Mouse (Mus musculus): Measurements from ENCODE around the gene Gm17622. TPM values are rescaled to one million over a fixed set of nuclear protein-coding genes. Genes with fewer than 3 reads are reported as not detected.

Gm17622 gene
- polyA plus RNA-seq, 2 experiments = not detected

DNA sequence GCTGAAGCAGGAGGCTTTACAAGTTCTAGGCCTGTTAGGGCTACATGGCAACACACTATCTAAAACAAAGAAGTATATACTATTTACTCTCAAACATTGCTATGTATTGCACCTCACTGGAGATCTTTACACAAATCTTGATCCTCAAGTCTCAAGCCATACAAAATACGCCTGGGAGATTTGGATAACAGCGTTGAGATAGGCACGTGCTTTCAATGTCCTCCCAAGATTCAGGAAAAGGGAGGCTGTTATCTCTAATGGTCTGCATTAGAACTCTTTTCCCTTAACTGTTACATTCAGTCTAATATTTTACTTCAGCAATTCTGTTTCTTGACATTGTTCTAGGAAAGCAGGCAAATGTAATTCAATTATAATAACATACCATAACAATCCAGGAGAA is 36.5 kb downstream of the Gm17622 start:
- ATAC-seq (ENCODE audit: insufficient read depth) (peak; percentile 37; the same call in 1 of the 2 replicates), DNase-seq (ENCODE audit: low read depth in 3 of 3, low spot score in 3 of 3) (no peak)
- H3K4me3 ChIP-seq (ENCODE audit: insufficient read depth in 1 of 2, low read depth in 2 of 2, low read length in 2 of 2) = no peak overlapping the region
- no peak overlapping the region for H3K4me2 ChIP-seq (ENCODE audit: low read depth)
- 19% methylated on average over 3 of the region's 3 CpGs for WGBS (ENCODE audit: insufficient replicate concordance)
- TF ChIP-seq CTCF (IDR thresholded peaks at IDR 0.05; ENCODE audit: low read depth) (no peak), EP300 (IDR thresholded peaks at IDR 0.05; ENCODE audit: low read depth) (0 out of 2 replicates have a peak, but pooled peaks have one; percentile 20)
- H3K9ac ChIP-seq (replicated peaks) = no peak overlapping the region
- peaks cover 0 to 7% of the 10 kb centered on the region in 2 experiments; a peak in 2 of 4 replicates for H3K4me1 ChIP-seq (replicated peaks; ENCODE audit: control insufficient read depth in 2 of 2, insufficient read depth in 2 of 2, low read length in 1 of 2)
- H3K9me3 ChIP-seq (ENCODE audit: control insufficient read depth, low read length) = no peaks in the 10 kb centered on the region
- no peak overlapping the region for H3K27ac ChIP-seq
- H3K36me3 ChIP-seq (replicated peaks; ENCODE audit: control insufficient read depth, insufficient read depth, low read depth) = no peaks in the 10 kb centered on the region
- H3K27me3 ChIP-seq (ENCODE audit: control insufficient read depth, insufficient read depth, low read length) = no peaks in the 10 kb centered on the region

DNA sequence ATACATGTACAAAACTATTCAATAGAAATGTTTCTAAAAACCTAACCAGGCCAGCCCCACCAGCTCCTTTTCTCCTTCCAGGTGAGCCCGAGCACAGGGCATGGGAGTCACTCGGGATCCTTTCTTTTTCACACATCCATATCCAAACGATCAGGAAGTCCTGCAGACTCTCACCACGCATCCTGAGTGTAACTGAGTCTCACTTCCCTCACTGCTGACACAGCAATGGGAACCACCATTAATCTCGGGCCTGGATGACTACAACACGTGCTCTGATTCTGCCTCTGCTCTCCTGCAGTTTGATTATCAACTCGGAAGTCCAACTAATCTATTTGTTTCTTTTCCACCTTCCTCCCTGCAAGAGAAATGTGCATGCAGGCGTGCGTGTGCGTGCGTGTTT is 37.3 kb downstream of the Gm17622 start:
- ATAC-seq (ENCODE audit: insufficient read depth) = no peak
- 59% methylated on average over 11 of the region's 11 CpGs for WGBS (ENCODE audit: insufficient replicate concordance)

DNA sequence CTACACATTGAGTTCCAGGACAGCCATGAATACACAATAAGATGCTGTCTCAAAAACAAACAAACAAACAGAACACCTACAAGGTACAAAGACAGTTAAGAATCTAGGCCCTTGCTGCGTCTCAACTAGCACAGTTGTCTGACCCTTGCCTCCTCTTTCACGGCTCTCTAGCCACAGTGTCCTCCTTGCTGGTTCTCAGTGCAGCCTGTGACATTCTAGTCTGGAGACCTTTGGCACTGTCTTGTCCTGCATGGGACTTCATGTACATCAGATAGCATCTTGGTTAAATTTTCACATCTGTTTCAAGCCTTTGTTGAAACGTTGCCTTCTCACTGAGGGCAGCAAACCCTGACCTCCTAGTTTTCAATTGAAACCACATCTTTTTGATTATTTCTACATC is 38.2 kb downstream of the Gm17622 start:
- no peak for ATAC-seq (ENCODE audit: insufficient read depth)
- no peak overlapping the region for H3K4me3 ChIP-seq (ENCODE audit: insufficient read depth in 1 of 2, low read depth in 2 of 2, low read length in 2 of 2)
- H3K4me1 ChIP-seq (replicated peaks; ENCODE audit: control insufficient read depth in 2 of 2, insufficient read depth in 2 of 2, low read length in 1 of 2) = peaks cover 0 to 8% of the 10 kb centered on the region in 2 experiments; a peak in 2 of 4 replicates
- no peak overlapping the region for H3K9ac ChIP-seq (replicated peaks)
- no peaks in the 10 kb centered on the region for H3K36me3 ChIP-seq (replicated peaks; ENCODE audit: control insufficient read depth, insufficient read depth, low read depth)
- H3K9me3 ChIP-seq (ENCODE audit: control insufficient read depth, low read length) = no peaks in the 10 kb centered on the region
- H3K27ac ChIP-seq = no peak overlapping the region
- H3K4me2 ChIP-seq (ENCODE audit: low read depth) = no peak overlapping the region
- H3K27me3 ChIP-seq (ENCODE audit: control insufficient read depth, insufficient read depth, low read length) = no peaks in the 10 kb centered on the region
- WGBS (ENCODE audit: insufficient replicate concordance) = 81% methylated on average over 3 of the region's 3 CpGs
- no peak for TF ChIP-seq EP300 (IDR thresholded peaks at IDR 0.05; ENCODE audit: low read depth)
- no peak for TF ChIP-seq CTCF (IDR thresholded peaks at IDR 0.05; ENCODE audit: low read depth)
- DNase-seq (ENCODE audit: low read depth in 3 of 3, low spot score in 3 of 3) = no peak

More for the DNA sequence above, 37.3 kb downstream of the Gm17622 start:
- no peaks in the 10 kb centered on the region for H3K9me3 ChIP-seq (ENCODE audit: control insufficient read depth, low read length)
- no peaks in the 10 kb centered on the region for H3K36me3 ChIP-seq (replicated peaks; ENCODE audit: control insufficient read depth, insufficient read depth, low read depth)
- H3K27me3 ChIP-seq (ENCODE audit: control insufficient read depth, insufficient read depth, low read length) = no peaks in the 10 kb centered on the region
- no peak overlapping the region for H3K27ac ChIP-seq
- no peak for DNase-seq (ENCODE audit: low read depth in 3 of 3, low spot score in 3 of 3)
- peaks cover 0 to 8% of the 10 kb centered on the region in 2 experiments; a peak in 2 of 4 replicates for H3K4me1 ChIP-seq (replicated peaks; ENCODE audit: control insufficient read depth in 2 of 2, insufficient read depth in 2 of 2, low read length in 1 of 2)
- H3K4me3 ChIP-seq (ENCODE audit: insufficient read depth in 1 of 2, low read depth in 2 of 2, low read length in 2 of 2) = no peak overlapping the region
- H3K4me2 ChIP-seq (ENCODE audit: low read depth) = no peak overlapping the region
- H3K9ac ChIP-seq (replicated peaks) = no peak overlapping the region
- TF ChIP-seq CTCF (IDR thresholded peaks at IDR 0.05; ENCODE audit: low read depth) (no peak), EP300 (IDR thresholded peaks at IDR 0.05; ENCODE audit: low read depth) (no peak)

DNA sequence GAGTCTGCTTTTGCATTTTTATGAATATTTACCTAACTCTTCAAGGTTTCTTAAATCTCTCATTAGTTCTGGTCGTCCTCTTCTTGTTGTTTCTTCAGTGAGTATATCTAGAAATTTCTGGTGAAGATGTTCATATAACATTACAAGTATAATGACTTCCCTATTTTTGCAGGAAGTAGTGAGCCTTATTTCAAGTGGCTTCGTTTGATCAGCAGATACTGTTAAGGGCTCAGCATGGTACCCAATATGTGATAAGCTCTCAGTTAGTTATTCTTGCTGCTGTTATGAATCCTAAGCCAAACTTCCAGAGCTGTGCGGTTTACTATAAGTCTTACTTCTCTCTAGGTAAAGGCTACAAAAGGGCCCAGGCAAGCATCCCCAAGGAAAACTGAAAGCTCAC is 39.0 kb downstream of the Gm17622 start:
- Histone ChIP-seq H3K36me3 (replicated peaks; ENCODE audit: control insufficient read depth, insufficient read depth, low read depth) (no peaks in the 10 kb centered on the region), H3K4me3 (ENCODE audit: insufficient read depth in 1 of 2, low read depth in 2 of 2, low read length in 2 of 2) (no peak overlapping the region), H3K9me3 (ENCODE audit: control insufficient read depth, low read length) (no peaks in the 10 kb centered on the region), H3K4me1 (replicated peaks; ENCODE audit: control insufficient read depth in 2 of 2, insufficient read depth in 2 of 2, low read length in 1 of 2) (peaks cover 0 to 8% of the 10 kb centered on the region in 2 experiments; a peak in 2 of 4 replicates), H3K4me2 (ENCODE audit: low read depth) (no peak overlapping the region), H3K27ac (no peak overlapping the region), H3K27me3 (ENCODE audit: control insufficient read depth, insufficient read depth, low read length) (no peaks in the 10 kb centered on the region), H3K9ac (replicated peaks) (no peak overlapping the region)
- TF ChIP-seq EP300 (IDR thresholded peaks at IDR 0.05; ENCODE audit: low read depth) (no peak), CTCF (IDR thresholded peaks at IDR 0.05; ENCODE audit: low read depth) (no peak)
- ATAC-seq (ENCODE audit: insufficient read depth) (no peak), DNase-seq (ENCODE audit: low read depth in 3 of 3, low spot score in 3 of 3) (no peak)
- WGBS (ENCODE audit: insufficient replicate concordance) = 62% methylated on average over 3 of the region's 3 CpGs

DNA sequence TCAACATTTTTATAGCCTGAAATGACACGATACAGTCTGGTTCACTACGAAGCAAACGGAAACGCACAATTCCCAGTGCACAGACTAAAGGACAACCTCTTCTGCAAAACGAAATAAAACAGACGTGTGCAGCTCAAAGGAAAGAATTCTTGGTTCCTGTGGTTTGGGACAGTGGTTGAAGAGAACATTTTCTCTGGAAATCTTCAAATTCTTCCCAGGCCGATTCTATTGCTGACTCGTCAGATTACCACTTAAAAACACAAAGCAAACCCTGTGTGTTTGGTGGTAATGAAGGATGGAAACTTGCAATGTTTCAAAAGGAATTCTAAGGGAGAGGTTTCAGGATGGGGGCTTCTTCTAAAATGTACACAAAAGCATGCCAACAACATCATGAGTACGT is 39.5 kb downstream of the Gm17622 start:
- DNase-seq (ENCODE audit: low read depth in 3 of 3, low spot score in 3 of 3) = no peak
- Histone ChIP-seq H3K4me1 (replicated peaks; ENCODE audit: control insufficient read depth in 2 of 2, insufficient read depth in 2 of 2, low read length in 1 of 2) (peaks cover 0 to 8% of the 10 kb centered on the region in 2 experiments; a peak in 2 of 4 replicates), H3K4me2 (ENCODE audit: low read depth) (no peak overlapping the region), H3K9me3 (ENCODE audit: control insufficient read depth, low read length) (no peaks in the 10 kb centered on the region), H3K27me3 (ENCODE audit: control insufficient read depth, insufficient read depth, low read length) (no peaks in the 10 kb centered on the region), H3K36me3 (replicated peaks; ENCODE audit: control insufficient read depth, insufficient read depth, low read depth) (no peaks in the 10 kb centered on the region), H3K27ac (no peak overlapping the region), H3K9ac (replicated peaks) (no peak overlapping the region), H3K4me3 (ENCODE audit: insufficient read depth in 1 of 2, low read depth in 2 of 2, low read length in 2 of 2) (no peak overlapping the region)
- no peak for ATAC-seq (ENCODE audit: insufficient read depth)
- 84% methylated on average over 9 of the region's 9 CpGs for WGBS (ENCODE audit: insufficient replicate concordance)
- TF ChIP-seq EP300 (IDR thresholded peaks at IDR 0.05; ENCODE audit: low read depth) = no peak
- no peak for TF ChIP-seq CTCF (IDR thresholded peaks at IDR 0.05; ENCODE audit: low read depth)
